21 mouse cellular contexts compared by ENCODE assay signal in the genomic region with DNA sequence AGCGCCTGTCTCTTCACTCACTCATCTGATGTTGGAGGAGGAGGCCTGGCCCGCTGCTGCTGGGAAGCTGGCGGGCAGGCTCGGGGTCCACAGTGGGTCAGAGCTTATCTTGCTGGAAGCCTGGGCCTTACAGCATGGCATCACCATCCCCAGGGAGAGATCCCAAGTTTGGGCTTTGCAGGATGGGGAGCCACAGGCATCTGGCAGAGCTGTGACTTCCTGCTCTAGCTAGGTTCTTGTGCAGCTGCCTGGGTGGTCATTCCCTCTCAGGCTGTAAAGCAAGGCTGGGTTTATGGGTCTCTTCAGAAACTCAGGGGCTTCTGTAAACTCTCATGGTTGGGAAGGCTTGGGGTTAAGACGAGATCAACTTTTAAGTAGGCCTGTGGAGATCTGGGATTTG.
DNase-seq lines count a peak whose midpoint lies in the region; ATAC-seq and TF ChIP-seq lines count a peak whose summit lies in the region.
"Had no signal": no experiment of that assay in that cellular context is flagged by ENCODE, and none has a peak within 500 bp of the region (broad histone marks: within the 10 kb centered on the region; RNA-seq: fewer than 3 reads in every experiment).

No protein-coding gene starts in this region.

- intact Hi-C loops in heart, adult 2 months (cut with DNase I) = no loop called here

- TF ChIP-seq EP300 in heart, adult 2 months (IDR thresholded peaks at IDR 0.05; ENCODE audit: insufficient read depth, low read depth, low read length) = no peak

- H3K27me3 ChIP-seq in heart, embryonic 13.5 days (replicated peaks) = peaks cover 37% of the 10 kb centered on the region
- H3K27me3 ChIP-seq in heart, adult 2 months (ENCODE audit: control insufficient read depth, insufficient read depth, low read length) = no peaks in the 10 kb centered on the region
- H3K27me3 ChIP-seq in lung, embryonic 15.5 days = peaks cover 28% of the 10 kb centered on the region; the same call in 1 of the 2 replicates
- peaks cover 29% of the 10 kb centered on the region for H3K27me3 ChIP-seq in limb, embryonic 10.5 days (ENCODE audit: low read depth, poor library complexity, severe bottlenecking)
- no peaks in the 10 kb centered on the region for H3K27me3 ChIP-seq in stomach, embryonic 16.5 days (ENCODE audit: control insufficient read depth, insufficient read depth, low read length)
- peaks cover 4% of the 10 kb centered on the region; the same call in 1 of the 2 replicates for H3K27me3 ChIP-seq in liver, embryonic 11.5 days (replicated peaks; ENCODE audit: control insufficient read depth, insufficient read depth, low read length)

- H3K79me2 ChIP-seq in heart, adult 2 months (replicated peaks; ENCODE audit: control insufficient read depth, insufficient read depth, low read length) = no peaks in the 10 kb centered on the region

- ATAC-seq in heart, embryonic 13.5 days (ENCODE audit: extremely low read depth, insufficient number of reproducible peaks, low FRiP score, low TSS enrichment) = no peak
- peak; percentile 17; the same call in 1 of the 2 replicates for ATAC-seq in lung, embryonic 15.5 days (ENCODE audit: borderline replicate concordance, extremely low read depth, low FRiP score, low TSS enrichment)
- no peak; the same call in none of the 2 replicates for ATAC-seq in stomach, embryonic 16.5 days (ENCODE audit: insufficient read depth, low FRiP score)
- ATAC-seq in liver, embryonic 11.5 days (replicated peaks; ENCODE audit: low FRiP score) = no peak
- ATAC-seq: forebrain, postnatal 0 days; hindbrain, embryonic 16.5 days had no signal

- no peak overlapping the region for H3K4me2 ChIP-seq in heart, embryonic 13.5 days
- H3K4me2 ChIP-seq in lung, embryonic 15.5 days = no peak overlapping the region
- H3K4me2 ChIP-seq in stomach, embryonic 16.5 days (ENCODE audit: low read depth, low read length) = no peak overlapping the region
- no peak overlapping the region for H3K4me2 ChIP-seq in liver, embryonic 11.5 days
- H3K4me2 ChIP-seq: neural tube, embryonic 12.5 days had no signal

- TF ChIP-seq CTCF in heart, adult 2 months (IDR thresholded peaks at IDR 0.05) = no peak

- WGBS in heart, embryonic 13.5 days = 51% methylated on average over 5 of the region's 5 CpGs
- WGBS in heart, adult 2 months = 79% methylated on average over 5 of the region's 5 CpGs
- WGBS in lung, embryonic 15.5 days = 35% methylated on average over 5 of the region's 5 CpGs
- WGBS in limb, embryonic 10.5 days = 14% methylated on average over 5 of the region's 5 CpGs
- WGBS in stomach, embryonic 16.5 days = 46% methylated on average over 5 of the region's 5 CpGs
- WGBS in liver, embryonic 11.5 days = 38% methylated on average over 5 of the region's 5 CpGs

- no peak overlapping the region for H3K9ac ChIP-seq in heart, embryonic 13.5 days
- H3K9ac ChIP-seq in heart, adult 2 months (ENCODE audit: low read depth, low read length) = no peak overlapping the region
- H3K9ac ChIP-seq in lung, embryonic 15.5 days = no peak overlapping the region
- H3K9ac ChIP-seq in stomach, embryonic 16.5 days (ENCODE audit: low read length) = peak overlapping the region; percentile 32; the same call in 1 of the 2 replicates
- no peak overlapping the region for H3K9ac ChIP-seq in liver, embryonic 11.5 days (ENCODE audit: low read depth, low read length)
- H3K9ac ChIP-seq: forebrain, postnatal 0 days; neural tube, embryonic 12.5 days had no signal

- H3K27ac ChIP-seq in heart, embryonic 13.5 days (replicated peaks) = 0 out of 2 replicates have a peak overlapping the region, but pooled peaks have one; percentile 8
- no peak overlapping the region for H3K27ac ChIP-seq in heart, adult 2 months
- peak overlapping the region; percentile 45 for H3K27ac ChIP-seq in lung, embryonic 15.5 days
- H3K27ac ChIP-seq in limb, embryonic 10.5 days = peak overlapping the region; percentile 74
- H3K27ac ChIP-seq in stomach, embryonic 16.5 days (ENCODE audit: low read length) = peak overlapping the region; percentile 52
- no peak overlapping the region for H3K27ac ChIP-seq in liver, embryonic 11.5 days (ENCODE audit: low read depth, low read length)
- H3K27ac ChIP-seq: left cerebral cortex, adult 2 months; neural tube, embryonic 12.5 days had no signal

- H3K4me1 ChIP-seq in heart, embryonic 13.5 days = peaks cover 38% of the 10 kb centered on the region
- H3K4me1 ChIP-seq in heart, adult 2 months (ENCODE audit: control insufficient read depth, insufficient read depth, low read length) = peaks cover 4% of the 10 kb centered on the region
- peaks cover 30% of the 10 kb centered on the region for H3K4me1 ChIP-seq in lung, embryonic 15.5 days
- H3K4me1 ChIP-seq in limb, embryonic 10.5 days = peaks cover 73% of the 10 kb centered on the region
- peaks cover 19% of the 10 kb centered on the region; the same call in 1 of the 2 replicates for H3K4me1 ChIP-seq in stomach, embryonic 16.5 days (ENCODE audit: control insufficient read depth, insufficient read depth, low read length)
- peaks cover 17% of the 10 kb centered on the region; the same call in 1 of the 2 replicates for H3K4me1 ChIP-seq in liver, embryonic 11.5 days (replicated peaks; ENCODE audit: control insufficient read depth, insufficient read depth, low read length)
- H3K4me1 ChIP-seq: neural tube, embryonic 12.5 days had no signal

- no peaks in the 10 kb centered on the region for H3K36me3 ChIP-seq in heart, embryonic 13.5 days
- no peaks in the 10 kb centered on the region for H3K36me3 ChIP-seq in heart, adult 2 months (ENCODE audit: control insufficient read depth, insufficient read depth, low read length)
- no peaks in the 10 kb centered on the region for H3K36me3 ChIP-seq in lung, embryonic 15.5 days
- no peaks in the 10 kb centered on the region for H3K36me3 ChIP-seq in limb, embryonic 10.5 days
- H3K36me3 ChIP-seq in stomach, embryonic 16.5 days (ENCODE audit: control insufficient read depth, insufficient read depth, low read length) = no peaks in the 10 kb centered on the region
- no peaks in the 10 kb centered on the region for H3K36me3 ChIP-seq in liver, embryonic 11.5 days (ENCODE audit: control insufficient read depth, insufficient read depth, low read length)
- H3K36me3 ChIP-seq: neural tube, embryonic 12.5 days had no signal

- no peak for DNase-seq in heart, adult 2 months
- no peak for DNase-seq in lung, postnatal 36 days
- DNase-seq in limb, embryonic 10.5 days (ENCODE audit: low spot score) = no peak
- no peak for DNase-seq in right cerebral cortex, postnatal 4 days
- no peak for DNase-seq in liver, embryonic 11.5 days (ENCODE audit: low spot score)
- DNase-seq: adrenal gland, postnatal 25 days; B cell, adult 2 months; cerebellum, adult 8-10 months; forebrain, postnatal 0 days; gastrocnemius, postnatal 10 days; heart, adult 18-20 months; heart, postnatal 14 days; kidney, postnatal 10 days; lung, adult 2 months; thymus, postnatal 4 days had no signal

- no peak overlapping the region for H3K4me3 ChIP-seq in heart, embryonic 13.5 days
- H3K4me3 ChIP-seq in heart, adult 2 months = no peak overlapping the region
- no peak overlapping the region for H3K4me3 ChIP-seq in lung, embryonic 15.5 days
- H3K4me3 ChIP-seq in limb, embryonic 10.5 days = no peak overlapping the region
- no peak overlapping the region for H3K4me3 ChIP-seq in stomach, embryonic 16.5 days (replicated peaks; ENCODE audit: low read length)
- H3K4me3 ChIP-seq in liver, embryonic 11.5 days (ENCODE audit: low read depth, low read length) = no peak overlapping the region
- H3K4me3 ChIP-seq: left cerebral cortex, adult 2 months; neural tube, embryonic 12.5 days had no signal

- no peak for TF ChIP-seq POLR2A in heart, adult 2 months (IDR thresholded peaks at IDR 0.05; ENCODE audit: insufficient read depth, low read depth, low read length)

- H3K9me3 ChIP-seq in heart, embryonic 13.5 days = no peaks in the 10 kb centered on the region
- H3K9me3 ChIP-seq in lung, embryonic 15.5 days = no peaks in the 10 kb centered on the region
- no peaks in the 10 kb centered on the region for H3K9me3 ChIP-seq in limb, embryonic 10.5 days (replicated peaks)
- no peaks in the 10 kb centered on the region for H3K9me3 ChIP-seq in stomach, embryonic 16.5 days (replicated peaks; ENCODE audit: control insufficient read depth, low read length)
- H3K9me3 ChIP-seq in liver, embryonic 11.5 days (ENCODE audit: control insufficient read depth, low read length) = no peaks in the 10 kb centered on the region
- H3K9me3 ChIP-seq: neural tube, embryonic 12.5 days had no signal

Comparison
In these comparisons a context has a peak if more than half of its experiments do, and no peak if none do; other contexts are left out.
1. H3K27ac ChIP-seq: peak in heart, embryonic 13.5 days (single experiment), lung, embryonic 15.5 days (single experiment), limb, embryonic 10.5 days (single experiment) and stomach, embryonic 16.5 days (single experiment); none in heart, adult 2 months (single experiment) and liver, embryonic 11.5 days (single experiment).